Mouse (Mus musculus) heart, embryonic 13.5 days (tissue): ENCODE measurements around the gene Ugt1a9. TPM values are rescaled to one million over a fixed set of nuclear protein-coding genes. Genes with fewer than 3 reads are reported as not detected.

Experiments used
- ATAC-seq: fragments of 200-750 bp; cut with Nextera tagmentation; 2 replicates; pipeline ENCODE4 v1.8.0; 2017; ENCODE audit warnings: moderate TSS enrichment; ENCODE audit not compliant: insufficient number of reproducible peaks, low FRiP score, low TSS enrichment; ENCODE audit errors: extremely low read depth
- H3K27ac ChIP-seq: fragments of 300-500 bp; sonication (generic); replicated peaks from 2 replicates; pipeline ENCODE4 v1.5.1; 2015; ENCODE audit warnings: moderate library complexity, mild to moderate bottlenecking, inconsistent platforms
- H3K27me3 ChIP-seq: fragments of 300-500 bp; sonication (generic); replicated peaks from 2 replicates; pipeline ENCODE4 v1.6.1; 2015; ENCODE audit warnings: mild to moderate bottlenecking, inconsistent platforms
- H3K36me3 ChIP-seq: fragments of 300-500 bp; sonication (generic); 2 replicates; pipeline ENCODE4 v1.6.1; 2015; ENCODE audit warnings: mild to moderate bottlenecking, inconsistent platforms
- H3K4me1 ChIP-seq: fragments of 300-500 bp; sonication (generic); 2 replicates; pipeline ENCODE4 v1.6.1; 2015; ENCODE audit warnings: inconsistent platforms
- H3K4me2 ChIP-seq: fragments of 300-500 bp; sonication (generic); 2 replicates; pipeline ENCODE4 v1.6.1; 2015; ENCODE audit warnings: inconsistent platforms, mild to moderate bottlenecking, moderate library complexity
- H3K4me3 ChIP-seq: fragments of 300-500 bp; sonication (generic); 2 replicates; pipeline ENCODE4 v1.5.1; 2015; ENCODE audit warnings: moderate library complexity, mild to moderate bottlenecking, inconsistent platforms
- H3K9ac ChIP-seq: fragments of 300-500 bp; sonication (generic); 2 replicates; pipeline ENCODE4 v1.6.1; 2015; ENCODE audit warnings: inconsistent platforms, mild to moderate bottlenecking, moderate library complexity
- H3K9me3 ChIP-seq: fragments of 300-500 bp; sonication (generic); 2 replicates; pipeline ENCODE4 v1.6.1; 2016; ENCODE audit warnings: inconsistent platforms
- WGBS: fragments of 180-500 bp; shearing (Covaris S2); methylation state at CpG from one replicate; pipeline ENCODE4 v1.1.7; 2015; ENCODE audit warnings: mixed read lengths; 5-methylcytosine and 5-hydroxymethylcytosine counted together
- polyA plus RNA-seq: library from polyadenylated mRNA; unstranded; fragments of >200 nt; fragmentation: Nextera tagmentation; extraction: Ambion mirVana; gene quantifications from 2 replicates; pipeline ENCODE4 v1.2.1, GENCODE M21; 2015

Ugt1a9 gene
- polyA plus RNA-seq, 1 experiment from 2014 or later = not detected

- Histone ChIP-seq H3K27ac (no peak overlapping the region), H3K9me3 (peaks cover 56% of the 10 kb centered on the region)
- WGBS = 68% methylated on average over 10 of the region's 10 CpGs
These were observed 186.5 kb downstream of the Ugt1a9 start for GRCm38 (mm10) chr1:88256886-88257663.

GRCm38 (mm10) chr1:88257681-88258080 is 187.1 kb downstream of the Ugt1a9 start:
- no peak overlapping the region for H3K9ac ChIP-seq

More at GRCm38 (mm10) chr1:88256886-88257663, 186.5 kb downstream of the Ugt1a9 start:
- Histone ChIP-seq H3K4me2 (no peak overlapping the region), H3K9ac (no peak overlapping the region), H3K36me3 (peaks cover 28% of the 10 kb centered on the region), H3K4me3 (no peak overlapping the region), H3K4me1 (peaks cover 21% of the 10 kb centered on the region), H3K27me3 (no peaks in the 10 kb centered on the region)
- ATAC-seq = no peak

GRCm38 (mm10) chr1:88258361-88258760 is 187.8 kb downstream of the Ugt1a9 start:
- Histone ChIP-seq H3K27ac (no peak overlapping the region), H3K36me3 (peaks cover 41% of the 10 kb centered on the region), H3K4me1 (peaks cover 30% of the 10 kb centered on the region), H3K9me3 (peaks cover 43% of the 10 kb centered on the region), H3K9ac (no peak overlapping the region), H3K4me2 (no peak overlapping the region), H3K4me3 (no peak overlapping the region), H3K27me3 (no peaks in the 10 kb centered on the region)
- WGBS = 64% methylated on average over 6 of the region's 6 CpGs
- ATAC-seq = no peak

More at GRCm38 (mm10) chr1:88257681-88258080, 187.1 kb downstream of the Ugt1a9 start:
- Histone ChIP-seq H3K27me3 (no peaks in the 10 kb centered on the region), H3K4me3 (no peak overlapping the region), H3K4me2 (no peak overlapping the region), H3K9me3 (peaks cover 50% of the 10 kb centered on the region), H3K4me1 (peaks cover 27% of the 10 kb centered on the region), H3K27ac (no peak overlapping the region), H3K36me3 (peaks cover 34% of the 10 kb centered on the region)
- ATAC-seq = no peak
- 73% methylated on average over 6 of the region's 6 CpGs for WGBS

GRCm38 (mm10) chr1:88258881-88259642 is 188.5 kb downstream of the Ugt1a9 start:
- Histone ChIP-seq H3K4me3 (no peak overlapping the region), H3K4me1 (peaks cover 30% of the 10 kb centered on the region), H3K4me2 (no peak overlapping the region), H3K36me3 (peaks cover 48% of the 10 kb centered on the region), H3K27me3 (no peaks in the 10 kb centered on the region), H3K27ac (no peak overlapping the region; the same call in 1 of the 2 replicates), H3K9me3 (peaks cover 36% of the 10 kb centered on the region), H3K9ac (peak overlapping the region; percentile 0; the same call in 1 of the 2 replicates)
- WGBS = 60% methylated on average over 8 of the region's 8 CpGs
- no peak for ATAC-seq

GRCm38 (mm10) chr1:88259643-88260024 is 189.0 kb downstream of the Ugt1a9 start:
- no peak overlapping the region; the same call in 1 of the 2 replicates for H3K27ac ChIP-seq
- H3K4me3 ChIP-seq = no peak overlapping the region
- no peak for ATAC-seq
- H3K9me3 ChIP-seq = peaks cover 31% of the 10 kb centered on the region
- H3K4me1 ChIP-seq = peaks cover 33% of the 10 kb centered on the region
- peaks cover 54% of the 10 kb centered on the region for H3K36me3 ChIP-seq
- peak overlapping the region; percentile 0; the same call in 1 of the 2 replicates for H3K9ac ChIP-seq
- no peaks in the 10 kb centered on the region for H3K27me3 ChIP-seq
- 70% methylated on average over 4 of the region's 4 CpGs for WGBS
- no peak overlapping the region for H3K4me2 ChIP-seq

- H3K9me3 ChIP-seq = peaks cover 26% of the 10 kb centered on the region
- no peak overlapping the region for H3K4me3 ChIP-seq
- peaks cover 37% of the 10 kb centered on the region for H3K4me1 ChIP-seq
- no peak overlapping the region for H3K4me2 ChIP-seq
- WGBS = 69% methylated on average over 6 of the region's 6 CpGs
- no peak for ATAC-seq
- H3K9ac ChIP-seq = no peak overlapping the region
- H3K36me3 ChIP-seq = peaks cover 59% of the 10 kb centered on the region
- H3K27me3 ChIP-seq = no peaks in the 10 kb centered on the region
- no peak overlapping the region for H3K27ac ChIP-seq
These were observed 189.5 kb downstream of the Ugt1a9 start for GRCm38 (mm10) chr1:88260114-88260513.

GRCm38 (mm10) chr1:88260604-88261377 is 190.2 kb downstream of the Ugt1a9 start:
- H3K27ac ChIP-seq = no peak overlapping the region
- no peak overlapping the region for H3K9ac ChIP-seq
- no peak overlapping the region for H3K4me2 ChIP-seq
- H3K27me3 ChIP-seq = no peaks in the 10 kb centered on the region
- H3K36me3 ChIP-seq = peaks cover 65% of the 10 kb centered on the region
- 81% methylated on average over 10 of the region's 10 CpGs for WGBS
- H3K4me1 ChIP-seq = peaks cover 43% of the 10 kb centered on the region
- H3K4me3 ChIP-seq = no peak overlapping the region
- no peak for ATAC-seq
- H3K9me3 ChIP-seq = peaks cover 19% of the 10 kb centered on the region

- ATAC-seq = no peak
- H3K9me3 ChIP-seq = peaks cover 10% of the 10 kb centered on the region
- H3K27me3 ChIP-seq = no peaks in the 10 kb centered on the region
- H3K4me2 ChIP-seq = no peak overlapping the region
- WGBS = 77% methylated on average over 7 of the region's 7 CpGs
- no peak overlapping the region for H3K27ac ChIP-seq
- H3K4me1 ChIP-seq = peaks cover 43% of the 10 kb centered on the region
- peaks cover 75% of the 10 kb centered on the region for H3K36me3 ChIP-seq
- H3K9ac ChIP-seq = no peak overlapping the region
- no peak overlapping the region for H3K4me3 ChIP-seq
These were observed 191.1 kb downstream of the Ugt1a9 start for GRCm38 (mm10) chr1:88261706-88262105.

- 73% methylated on average over 4 of the region's 4 CpGs for WGBS
These were observed 191.7 kb downstream of the Ugt1a9 start for GRCm38 (mm10) chr1:88262255-88262654.

GRCm38 (mm10) chr1:88262961-88263360 is 192.4 kb downstream of the Ugt1a9 start:
- H3K27me3 ChIP-seq = no peaks in the 10 kb centered on the region
- no peak overlapping the region for H3K4me2 ChIP-seq
- H3K36me3 ChIP-seq = peaks cover 87% of the 10 kb centered on the region
- H3K4me3 ChIP-seq = no peak overlapping the region
- 74% methylated on average over 6 of the region's 6 CpGs for WGBS
- H3K9ac ChIP-seq = no peak overlapping the region
- ATAC-seq = no peak
- no peaks in the 10 kb centered on the region for H3K9me3 ChIP-seq
- H3K27ac ChIP-seq = no peak overlapping the region
- H3K4me1 ChIP-seq = peaks cover 43% of the 10 kb centered on the region

More at GRCm38 (mm10) chr1:88262255-88262654, 191.7 kb downstream of the Ugt1a9 start:
- H3K27me3 ChIP-seq = no peaks in the 10 kb centered on the region
- H3K27ac ChIP-seq = no peak overlapping the region
- no peak overlapping the region for H3K4me2 ChIP-seq
- H3K4me3 ChIP-seq = no peak overlapping the region
- peaks cover 4% of the 10 kb centered on the region for H3K9me3 ChIP-seq
- ATAC-seq = no peak
- H3K4me1 ChIP-seq = peaks cover 43% of the 10 kb centered on the region
- H3K36me3 ChIP-seq = peaks cover 80% of the 10 kb centered on the region
- peak overlapping the region; percentile 0; the same call in 1 of the 2 replicates for H3K9ac ChIP-seq

GRCm38 (mm10) chr1:88263778-88264177 is 193.2 kb downstream of the Ugt1a9 start:
- Histone ChIP-seq H3K27ac (no peak overlapping the region), H3K9me3 (no peaks in the 10 kb centered on the region), H3K36me3 (peaks cover 95% of the 10 kb centered on the region), H3K27me3 (no peaks in the 10 kb centered on the region), H3K4me3 (no peak overlapping the region), H3K4me1 (peaks cover 42% of the 10 kb centered on the region), H3K4me2 (no peak overlapping the region), H3K9ac (no peak overlapping the region)
- WGBS = 90% methylated on average over 5 of the region's 5 CpGs
- ATAC-seq = no peak
